Mouse (Mus musculus) cerebellum, adult (tissue): ENCODE data around the gene Cul4a.
"Not testable (repeated sequence)": the region's sequence is repeated elsewhere in the genome, so short reads cannot be mapped to it uniquely, and the experiment has no call there.

Source experiments
- ATAC-seq: cut with Nextera tagmentation; 2 replicates; pipeline ENCODE4 v1.9.2; 2017; ENCODE audit warnings: mild to moderate bottlenecking, moderate library complexity, mixed read lengths; ENCODE audit not compliant: insufficient number of reproducible peaks, low FRiP score, low TSS enrichment

The Cul4a gene

DNA sequence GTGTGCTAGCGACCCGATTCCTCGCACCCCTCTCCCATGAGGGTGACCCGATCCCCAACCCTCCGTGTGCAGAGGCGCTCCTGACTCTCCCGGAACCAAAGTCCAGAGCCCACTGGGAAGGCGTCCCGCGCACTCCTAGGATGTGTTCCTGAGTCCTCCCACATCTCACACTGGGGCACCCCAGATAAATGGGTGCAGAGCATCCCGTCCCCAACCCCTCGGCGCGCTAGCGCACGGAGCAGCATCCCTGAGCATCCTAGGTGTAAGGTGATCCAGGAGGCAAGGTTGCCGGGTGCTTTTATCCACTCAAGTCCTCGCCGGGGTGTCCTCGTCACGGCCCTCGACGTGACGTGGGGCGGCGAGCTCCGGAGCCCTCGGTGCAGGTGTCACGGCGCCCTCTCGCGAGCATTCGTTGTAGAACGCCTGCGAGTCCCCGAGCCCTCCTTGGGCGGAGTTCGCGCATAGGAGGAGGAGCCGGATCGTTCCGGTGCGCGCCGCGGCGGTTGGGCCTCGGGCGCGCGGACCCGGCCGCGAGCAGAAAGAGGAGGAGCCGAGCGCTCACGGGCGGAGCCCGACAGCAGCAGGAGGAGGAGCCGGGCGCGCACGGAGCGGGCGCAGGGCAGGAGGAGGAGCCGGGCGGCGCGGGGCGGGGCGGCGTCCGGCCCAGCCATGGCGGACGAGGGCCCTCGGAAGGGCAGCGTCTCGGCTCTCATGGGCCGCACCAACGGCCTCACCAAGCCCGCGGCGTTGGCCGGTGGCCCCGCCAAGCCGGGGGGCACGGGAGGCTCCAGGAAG lies at the start of gene Cul4a, which contains the start of gene Pcid2:
TSS of gene Cul4a (plus strand) at position 535 of the 795 bp plus-strand sequence.
TSS of gene Pcid2 (minus strand) at position 373 of the 795 bp plus-strand sequence.
- peak; percentile 90 for ATAC-seq

GRCm38 (mm10) chr8:13057351-13057750 lies 48.1 kb upstream of the Cul4a start:
- no peak for ATAC-seq

DNA sequence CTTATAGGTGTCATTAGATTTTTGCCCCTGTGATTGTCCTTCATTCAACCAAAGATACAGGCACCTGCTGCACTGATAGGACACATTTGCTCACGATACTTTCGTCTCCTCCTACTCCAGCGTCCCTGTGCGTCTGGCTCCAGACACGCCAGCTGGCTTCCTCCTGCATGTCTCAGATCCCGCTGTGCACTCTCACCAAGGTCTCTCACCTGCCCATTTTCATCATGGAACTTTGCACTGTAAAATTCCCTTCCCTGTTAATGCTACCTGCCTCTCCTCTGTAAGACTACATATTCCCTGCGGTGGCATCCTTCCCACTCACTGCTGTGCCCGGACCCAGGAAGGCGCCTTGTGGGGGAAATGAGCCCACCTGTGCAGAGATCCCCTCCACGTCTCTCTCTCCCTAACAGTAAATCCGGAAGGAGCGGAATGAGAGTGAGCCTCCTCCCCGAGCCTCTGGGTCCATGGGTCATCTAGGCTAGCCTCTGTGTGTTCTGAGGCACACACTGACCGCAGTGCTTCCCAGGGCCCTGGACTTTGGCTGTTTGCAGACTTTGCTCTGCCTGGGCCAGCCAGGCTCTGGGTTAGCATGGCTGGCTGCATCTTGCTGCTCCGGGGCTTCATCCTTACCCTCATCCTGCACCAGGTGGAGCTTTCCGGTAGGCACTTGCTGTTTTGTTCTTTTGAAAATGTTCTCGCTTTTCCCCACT lies 44.8 kb upstream of the Cul4a start, which contains the start of gene Proz:
TSS of gene Proz (plus strand) at position 474 of the 710 bp plus-strand sequence.
- ATAC-seq, result no peak

DNA sequence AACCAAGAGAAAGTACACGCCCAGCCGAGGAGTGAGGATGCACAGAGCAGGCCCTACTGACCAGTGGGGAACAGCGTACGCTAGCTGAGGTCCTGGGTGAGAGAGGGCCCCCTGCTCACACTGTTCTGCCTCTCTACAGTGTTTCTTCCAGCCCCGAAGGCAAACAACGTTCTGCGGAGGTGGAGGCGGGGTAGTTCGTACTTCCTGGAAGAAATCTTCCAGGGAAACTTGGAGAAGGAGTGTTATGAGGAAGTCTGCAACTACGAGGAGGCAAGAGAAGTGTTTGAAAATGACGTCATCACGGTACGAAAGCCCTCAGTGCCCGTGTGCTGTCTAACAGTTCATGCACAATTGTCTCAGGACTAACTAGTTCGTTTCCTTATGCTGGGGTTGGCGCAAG lies 42.3 kb upstream of the Cul4a start:
- ATAC-seq, result no peak

GRCm38 (mm10) chr8:13073255-13073654 lies 32.2 kb upstream of the Cul4a start:
- no peak for ATAC-seq

- ATAC-seq, result no peak
Observed at GRCm38 (mm10) chr8:13075044-13075443, 30.4 kb upstream of the Cul4a start.

DNA sequence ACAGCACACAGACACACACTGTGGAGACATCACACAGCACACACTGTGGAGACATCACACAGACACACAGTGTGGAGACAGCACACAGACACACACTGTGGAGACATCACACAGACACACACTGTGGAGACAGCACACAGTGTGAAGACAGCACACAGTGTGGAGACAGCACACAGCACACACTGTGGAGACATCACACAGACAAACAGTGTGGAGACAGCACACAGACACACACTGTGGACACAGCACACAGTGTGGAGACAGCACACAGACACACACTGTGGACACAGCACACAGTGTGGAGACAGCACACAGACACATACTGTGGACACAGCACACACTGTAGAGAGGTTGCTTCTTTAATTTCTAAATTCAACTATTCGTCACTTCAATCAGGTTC lies 29.8 kb upstream of the Cul4a start:
- not testable (repeated sequence) for ATAC-seq

- no peak for ATAC-seq
Observed at GRCm38 (mm10) chr8:13077542-13077941, 27.9 kb upstream of the Cul4a start.

DNA sequence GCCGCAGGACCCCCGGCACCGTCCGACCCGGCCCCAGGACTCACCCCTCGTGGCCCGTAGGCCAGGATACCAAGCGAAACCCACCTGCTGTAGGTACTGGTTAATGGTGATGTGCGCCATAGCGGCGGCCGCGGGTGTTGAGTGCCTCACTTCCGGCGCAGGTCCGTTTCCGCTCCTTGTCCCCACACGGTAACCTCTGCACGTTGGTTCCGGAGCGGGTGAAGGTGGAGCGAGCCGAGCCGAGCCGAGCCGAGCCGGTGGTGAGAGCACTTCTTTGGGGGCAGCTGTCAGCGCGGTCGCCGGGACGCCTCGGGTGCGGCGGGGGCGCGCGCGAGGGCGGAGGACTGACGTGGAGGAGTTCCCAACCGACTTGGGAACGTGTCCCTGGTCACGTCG lies 732 bp upstream of the Cul4a start:
- peak; percentile 64 for ATAC-seq

DNA sequence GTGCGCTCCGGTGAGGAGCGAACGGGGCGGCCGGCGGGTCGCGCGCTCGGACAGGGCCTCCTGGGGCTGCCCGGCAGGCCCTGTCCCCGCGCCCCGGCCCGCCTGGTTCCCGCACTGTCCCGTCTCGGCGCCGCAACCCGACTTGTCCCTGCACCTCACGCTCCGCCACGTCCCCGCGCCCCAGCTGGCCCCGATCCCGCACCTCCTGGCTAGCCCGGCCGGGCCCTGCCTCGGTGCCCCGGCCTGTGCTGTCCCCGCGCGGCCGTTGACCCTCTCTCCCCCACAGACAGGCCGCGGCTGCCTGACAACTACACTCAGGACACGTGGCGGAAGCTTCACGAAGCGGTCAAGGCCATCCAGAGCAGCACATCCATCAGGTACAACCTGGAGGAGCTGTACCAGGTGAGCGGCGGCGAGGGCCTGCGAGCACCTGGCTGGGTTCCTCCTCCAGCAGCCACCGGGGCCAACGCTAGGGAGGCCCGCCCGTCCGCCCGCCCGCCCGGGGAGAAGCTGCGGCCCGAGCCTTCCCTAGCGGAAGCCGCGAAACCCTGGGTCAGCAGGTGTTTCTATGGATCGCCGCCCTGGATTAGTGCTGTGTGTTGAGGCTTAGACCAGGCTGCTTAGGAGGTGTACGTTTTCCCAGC lies 609 bp downstream of the Cul4a start:
- peak; percentile 33 for ATAC-seq

DNA sequence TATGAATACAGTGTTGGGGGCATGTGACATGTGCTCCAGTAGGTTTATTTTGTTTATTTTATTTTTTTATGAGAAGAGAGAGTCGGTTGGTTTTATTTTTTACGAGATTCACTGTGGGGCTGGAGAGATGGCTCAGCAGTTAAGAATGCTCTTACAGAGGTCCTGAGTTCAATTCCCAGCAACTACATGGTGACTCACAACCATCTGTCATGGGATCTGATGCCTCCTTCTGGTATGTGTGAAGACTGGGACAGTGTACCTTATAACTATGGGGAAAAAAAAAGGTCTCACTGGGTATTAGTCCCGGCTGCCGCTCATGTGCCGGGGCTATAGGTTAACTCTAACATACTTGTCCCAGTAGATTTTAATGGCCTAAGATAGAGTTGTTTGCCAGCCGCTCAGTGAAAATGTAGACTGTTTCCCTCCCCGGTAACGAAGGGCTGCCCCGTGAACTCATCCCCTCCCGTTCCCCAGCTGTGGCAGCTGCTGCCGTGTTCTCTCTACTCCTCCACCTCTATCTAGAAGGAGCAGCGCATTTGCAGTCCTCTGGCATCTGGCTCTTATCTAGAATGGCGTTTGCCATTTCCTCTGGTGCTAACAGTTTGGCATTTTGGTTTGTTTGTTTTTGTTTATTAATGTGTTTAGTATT lies 2.7 kb downstream of the Cul4a start:
- no peak for ATAC-seq

- ATAC-seq, result no peak
Observed at GRCm38 (mm10) chr8:13108967-13109366, 3.5 kb downstream of the Cul4a start.

DNA sequence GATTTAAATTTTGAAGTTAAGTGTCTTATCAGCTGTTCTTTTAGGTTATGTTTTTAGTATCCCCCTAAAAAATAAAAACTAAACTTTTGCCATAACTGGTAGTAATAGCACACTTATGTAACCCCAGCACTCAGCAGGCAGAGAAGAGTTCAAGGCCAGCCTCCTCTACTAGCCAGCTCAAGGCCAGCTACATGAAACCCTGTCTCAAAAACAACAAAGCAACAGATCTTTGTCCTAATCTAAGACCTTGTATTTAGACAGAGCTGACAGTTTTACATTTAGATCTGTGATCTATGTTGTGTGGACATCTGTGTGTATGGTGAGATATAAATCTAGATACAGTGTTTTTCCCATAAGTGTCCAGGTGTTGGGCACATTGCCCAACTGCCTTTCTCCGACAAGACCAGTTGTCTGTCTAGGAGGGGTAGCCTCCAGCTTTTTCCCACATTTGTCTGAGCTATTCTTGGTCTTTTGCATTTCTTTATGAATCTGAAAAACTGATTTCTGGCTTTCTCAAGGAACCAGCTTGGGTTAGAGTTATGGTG lies 4.1 kb downstream of the Cul4a start:
- no peak for ATAC-seq

- ATAC-seq, result no peak
Observed at GRCm38 (mm10) chr8:13111917-13112316, 6.5 kb downstream of the Cul4a start.

DNA sequence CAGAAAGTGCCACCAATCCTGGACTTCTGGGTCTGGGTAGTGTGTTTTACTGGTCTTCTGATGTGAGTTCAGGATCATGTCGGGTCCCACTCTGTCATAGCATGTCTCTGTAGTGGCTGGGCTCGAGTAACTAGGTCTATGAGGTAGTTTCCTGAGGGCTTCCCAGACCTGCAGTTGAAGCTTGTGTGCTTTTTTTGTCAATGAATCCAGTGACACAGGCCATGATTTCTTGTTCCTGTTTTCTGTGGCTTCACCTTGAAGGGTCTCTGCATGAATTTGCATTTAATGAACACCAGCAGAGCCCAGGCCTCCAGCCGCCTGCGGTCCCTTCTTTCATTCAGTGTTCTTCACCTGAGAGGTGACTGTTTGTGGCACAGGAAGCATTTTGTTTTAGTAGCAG lies 7.8 kb downstream of the Cul4a start:
- ATAC-seq, result no peak

DNA sequence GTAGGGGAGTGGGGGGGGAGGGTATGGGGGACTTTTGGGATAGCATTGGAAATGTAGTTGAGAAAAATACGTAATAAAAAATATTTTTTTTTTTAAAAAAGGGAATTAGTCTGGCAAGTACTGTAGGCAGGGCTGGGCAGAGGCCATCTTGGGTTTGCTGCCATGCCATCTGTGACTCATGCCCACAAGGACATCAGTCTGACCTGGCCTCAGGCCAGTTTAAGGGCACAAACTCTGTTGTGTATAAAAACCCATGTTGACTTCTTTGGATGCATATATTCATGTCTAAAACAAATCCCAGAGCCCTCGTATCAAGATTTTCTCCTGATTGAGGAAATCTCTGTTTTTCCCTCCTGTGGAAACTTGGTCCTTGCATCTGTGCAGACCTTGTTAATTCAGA lies 11.7 kb downstream of the Cul4a start:
- ATAC-seq, result no peak

DNA sequence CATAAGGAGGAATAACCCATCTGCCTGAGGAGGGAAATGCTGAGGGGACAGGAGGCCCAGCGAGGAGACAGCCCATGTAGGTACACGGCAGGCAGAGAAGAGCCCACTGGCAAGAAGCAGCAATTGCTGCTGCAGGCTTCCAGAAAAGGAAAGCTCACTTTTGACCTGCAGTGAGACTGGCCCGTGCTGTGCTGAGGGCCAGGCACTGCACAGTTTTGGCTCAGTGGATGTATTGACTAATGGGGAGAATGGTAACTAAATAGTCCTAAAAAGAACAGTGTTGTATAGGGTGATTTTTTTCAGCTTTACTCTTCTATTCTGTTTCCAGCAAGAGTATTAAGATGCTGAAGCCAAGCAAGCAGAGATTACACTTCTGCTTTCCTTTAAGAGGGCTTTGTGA lies 13.1 kb downstream of the Cul4a start:
- ATAC-seq, result no peak

DNA sequence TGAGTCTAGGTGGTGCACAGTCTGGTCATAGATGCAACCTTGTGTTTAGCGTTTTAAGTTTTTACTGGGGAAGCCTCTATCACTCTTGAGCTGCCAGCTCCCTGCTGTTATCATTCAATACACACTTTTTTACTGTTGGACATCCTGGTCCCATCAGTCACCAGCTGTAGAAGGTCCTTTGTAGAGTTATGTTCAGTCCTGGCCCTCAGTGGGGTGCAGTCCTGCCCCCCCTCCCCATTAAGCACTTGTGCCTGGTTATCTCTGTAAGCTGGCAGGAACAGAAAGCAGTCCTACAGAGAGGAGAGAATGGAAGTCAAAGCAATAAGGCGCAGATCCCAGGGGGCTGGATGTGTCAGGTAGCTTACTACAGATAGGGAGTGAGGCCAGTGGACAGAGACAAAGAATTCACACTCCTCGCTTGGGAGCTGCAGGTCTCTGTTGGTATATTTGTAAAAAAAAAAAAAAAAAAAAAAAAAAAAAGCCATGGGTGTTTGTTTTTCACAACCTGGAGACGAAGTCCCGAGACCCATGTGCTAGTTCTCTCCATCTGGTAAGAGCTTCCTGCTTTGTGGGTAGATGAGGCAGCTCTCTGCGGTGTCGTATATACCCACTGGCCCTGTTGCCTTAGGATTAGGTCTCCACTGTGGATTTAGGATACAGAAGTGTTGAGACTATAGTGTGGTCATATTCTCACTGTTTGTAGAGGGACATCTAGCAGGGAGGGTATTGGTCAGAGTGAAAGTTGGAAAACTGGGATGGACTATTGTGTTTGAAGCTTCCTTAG lies 15.7 kb downstream of the Cul4a start:
- ATAC-seq, result no peak

DNA sequence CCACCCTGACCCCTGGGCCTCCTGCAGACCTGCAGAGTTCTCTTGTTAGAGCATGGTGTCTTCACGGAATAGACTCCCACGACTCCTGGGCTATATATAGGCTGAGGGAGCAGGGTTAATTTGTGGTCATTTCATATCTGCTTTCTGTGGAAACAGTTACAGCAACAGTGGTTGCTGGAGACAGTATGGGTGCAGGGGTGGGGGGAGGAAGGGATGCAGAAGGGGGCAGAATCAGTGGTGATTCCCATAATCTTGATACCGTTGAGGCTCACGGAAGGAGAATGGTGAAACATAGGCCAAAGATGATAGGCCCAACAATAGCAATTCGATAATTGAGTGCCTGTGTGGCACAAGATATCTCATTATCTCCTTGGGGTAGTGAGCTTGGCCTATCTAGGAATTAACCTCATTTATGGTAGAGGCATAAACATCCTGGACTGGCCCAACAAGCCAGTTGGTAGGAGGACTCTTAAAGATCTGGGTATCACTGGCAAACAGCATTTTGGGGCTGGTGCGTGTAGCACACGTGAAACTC lies 17.5 kb downstream of the Cul4a start:
- no peak for ATAC-seq
